Mouse (Mus musculus): ENCODE measurements around the gene Ptk7.

The Ptk7 gene

GRCm38 (mm10) chr17:46644916-46645475 lies 15.7 kb upstream of the Ptk7 start:
- peak; percentile 55 for DNase-seq (ENCODE audit: low spot score)

- DNase-seq (ENCODE audit: low spot score): no peak
These were observed 15.0 kb upstream of the Ptk7 start for GRCm38 (mm10) chr17:46644152-46644805.

- DNase-seq (ENCODE audit: low spot score): no peak
These were observed 12.8 kb upstream of the Ptk7 start for GRCm38 (mm10) chr17:46642060-46642459.

GRCm38 (mm10) chr17:46639929-46640328 lies 10.6 kb upstream of the Ptk7 start:
- no peak for DNase-seq (ENCODE audit: low spot score)

GRCm38 (mm10) chr17:46636831-46637523 lies 7.7 kb upstream of the Ptk7 start:
- peak; percentile 85 for DNase-seq (ENCODE audit: low spot score)

- DNase-seq (ENCODE audit: low spot score): peak; percentile 64
These were observed 559 bp upstream of the Ptk7 start for GRCm38 (mm10) chr17:46629685-46630441.

GRCm38 (mm10) chr17:46628471-46628790 lies 873 bp downstream of the Ptk7 start:
- DNase-seq (ENCODE audit: low spot score): peak; percentile 61

GRCm38 (mm10) chr17:46627409-46627808 lies 1.9 kb downstream of the Ptk7 start:
- no peak for DNase-seq (ENCODE audit: low spot score)

- DNase-seq (ENCODE audit: low spot score): no peak
These were observed 4.7 kb downstream of the Ptk7 start for GRCm38 (mm10) chr17:46624598-46624997.

GRCm38 (mm10) chr17:46623819-46624557 lies 5.3 kb downstream of the Ptk7 start:
- no peak for DNase-seq (ENCODE audit: low spot score)

- DNase-seq (ENCODE audit: low spot score): no peak
These were observed 7.0 kb downstream of the Ptk7 start for GRCm38 (mm10) chr17:46622269-46622668.

GRCm38 (mm10) chr17:46621324-46621723 lies 8.0 kb downstream of the Ptk7 start:
- peak; percentile 70 for DNase-seq (ENCODE audit: low spot score)

- DNase-seq (ENCODE audit: low spot score): no peak
These were observed 9.5 kb downstream of the Ptk7 start for GRCm38 (mm10) chr17:46619683-46620357.

- DNase-seq (ENCODE audit: low spot score): no peak
These were observed 10.3 kb downstream of the Ptk7 start for GRCm38 (mm10) chr17:46618769-46619682.

GRCm38 (mm10) chr17:46618394-46618768 lies 10.9 kb downstream of the Ptk7 start:
- no peak for DNase-seq (ENCODE audit: low spot score)

GRCm38 (mm10) chr17:46617799-46618198 lies 11.5 kb downstream of the Ptk7 start:
- DNase-seq (ENCODE audit: low spot score): no peak

- no peak for DNase-seq (ENCODE audit: low spot score)
These were observed 16.1 kb downstream of the Ptk7 start for GRCm38 (mm10) chr17:46613229-46613628.

GRCm38 (mm10) chr17:46612820-46613219 lies 16.5 kb downstream of the Ptk7 start:
- DNase-seq (ENCODE audit: low spot score): no peak

GRCm38 (mm10) chr17:46612189-46612588 lies 17.1 kb downstream of the Ptk7 start:
- DNase-seq (ENCODE audit: low spot score): no peak

- no peak for DNase-seq (ENCODE audit: low spot score)
These were observed 18.0 kb downstream of the Ptk7 start for GRCm38 (mm10) chr17:46611316-46611715.
